Mouse (Mus musculus): ENCODE measurements at regions not wholly inside any gene's neighbourhood (a gene's known extent, or its start where the extent isn't known, plus 50 kb on each side); places are given as distances from the start of the nearest gene placed in this dataset.

DNA sequence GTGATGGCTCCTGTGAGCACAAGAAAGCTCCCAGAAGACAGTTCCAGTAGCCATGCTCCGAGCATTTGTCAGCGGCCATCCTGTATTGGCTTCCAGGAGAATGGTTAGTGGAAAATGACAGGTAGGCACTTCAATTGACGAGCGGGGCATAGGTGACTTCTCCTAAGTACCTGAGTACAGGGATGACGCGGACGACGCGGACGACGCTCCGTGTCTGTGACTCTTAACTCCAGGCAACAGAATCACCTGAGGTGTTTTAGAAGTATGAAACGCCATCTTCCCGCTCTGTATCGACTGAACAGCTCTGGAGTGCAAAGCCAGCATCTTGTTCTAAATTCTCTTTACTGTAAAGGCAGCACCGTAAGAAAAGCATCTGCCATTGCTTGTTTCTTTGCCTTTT, 68.4 kb upstream of the Tmco5 start:
- DNase-seq = no peak

DNA sequence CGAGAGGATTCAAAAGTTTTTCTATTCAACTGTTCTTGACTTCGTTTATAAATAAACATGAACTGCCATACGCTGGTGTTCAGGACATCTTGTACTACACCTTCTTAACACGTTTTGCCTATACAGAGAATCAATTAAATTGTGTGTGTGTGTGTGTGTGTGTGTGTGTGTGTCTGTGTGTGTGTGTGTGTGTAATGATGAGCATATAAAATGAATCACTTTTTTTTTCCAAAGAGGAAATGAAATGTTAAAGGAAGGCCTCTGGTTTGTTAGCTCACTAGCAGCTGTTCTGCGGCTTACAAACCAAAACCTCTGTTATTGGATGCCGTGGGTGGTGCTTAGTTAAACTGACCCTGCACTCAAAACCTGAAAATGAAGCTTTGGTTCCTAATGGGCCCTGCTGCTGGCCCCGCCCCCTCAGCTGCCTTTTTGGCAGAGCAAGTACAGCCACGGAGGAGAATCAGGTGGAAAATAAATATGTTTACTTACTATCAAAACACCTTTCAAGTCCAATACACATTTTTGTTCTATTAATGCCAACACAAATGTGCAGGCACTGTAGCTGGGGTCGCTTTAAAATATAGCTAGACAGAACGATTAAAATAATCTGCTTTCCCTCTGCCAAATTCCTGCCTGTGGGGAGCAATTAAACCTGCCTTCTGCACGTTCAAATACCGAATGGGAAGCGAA, 65.5 kb upstream of the Tmco5 start:
- DNase-seq = no peak

- no peak for DNase-seq
These were observed 65.0 kb upstream of the Tmco5 start for GRCm38 (mm10) chr2:116813559-116813895.

- DNase-seq = no peak
These were observed 61.4 kb upstream of the Tmco5 start for GRCm38 (mm10) chr2:116817134-116817533.

DNA sequence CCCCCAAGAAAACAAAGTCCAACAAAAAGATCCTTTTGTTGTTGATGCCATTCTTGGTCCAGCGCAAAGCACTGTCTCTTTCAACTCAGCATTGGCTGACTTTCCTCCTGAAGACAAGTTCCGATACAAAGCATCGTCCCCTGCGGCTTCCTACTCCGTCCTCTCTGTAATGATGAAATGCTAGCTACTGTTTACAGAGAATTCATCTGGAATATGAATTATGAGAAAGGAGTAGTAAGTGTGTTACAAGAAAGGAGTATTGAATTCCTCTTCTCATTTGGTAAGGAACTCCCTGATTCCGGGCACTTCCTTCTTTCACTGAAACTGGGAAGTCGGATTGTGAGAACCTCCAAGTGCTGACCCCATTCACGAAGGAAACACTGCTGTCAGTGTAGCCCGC, 60.9 kb upstream of the Tmco5 start:
- DNase-seq = no peak

DNA sequence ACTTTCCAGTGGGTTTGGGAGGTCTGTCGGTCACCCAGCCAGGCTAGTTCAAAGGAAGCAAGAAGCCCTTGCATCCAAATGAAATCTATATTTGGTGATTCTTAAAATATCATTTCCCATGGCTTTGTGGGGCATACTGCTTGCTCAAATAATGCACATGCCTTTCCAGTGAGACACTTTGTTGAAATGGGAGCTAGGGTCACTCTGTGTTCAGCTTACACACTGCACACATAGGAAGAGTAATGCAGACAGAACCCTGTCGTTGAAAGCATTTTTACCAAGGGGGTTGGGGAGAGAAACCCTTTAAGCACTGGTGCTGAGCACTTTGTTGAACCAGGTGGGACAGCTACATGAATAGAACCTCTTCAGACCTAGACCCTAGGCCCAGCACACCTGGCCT, 59.9 kb upstream of the Tmco5 start:
- no peak for DNase-seq

DNA sequence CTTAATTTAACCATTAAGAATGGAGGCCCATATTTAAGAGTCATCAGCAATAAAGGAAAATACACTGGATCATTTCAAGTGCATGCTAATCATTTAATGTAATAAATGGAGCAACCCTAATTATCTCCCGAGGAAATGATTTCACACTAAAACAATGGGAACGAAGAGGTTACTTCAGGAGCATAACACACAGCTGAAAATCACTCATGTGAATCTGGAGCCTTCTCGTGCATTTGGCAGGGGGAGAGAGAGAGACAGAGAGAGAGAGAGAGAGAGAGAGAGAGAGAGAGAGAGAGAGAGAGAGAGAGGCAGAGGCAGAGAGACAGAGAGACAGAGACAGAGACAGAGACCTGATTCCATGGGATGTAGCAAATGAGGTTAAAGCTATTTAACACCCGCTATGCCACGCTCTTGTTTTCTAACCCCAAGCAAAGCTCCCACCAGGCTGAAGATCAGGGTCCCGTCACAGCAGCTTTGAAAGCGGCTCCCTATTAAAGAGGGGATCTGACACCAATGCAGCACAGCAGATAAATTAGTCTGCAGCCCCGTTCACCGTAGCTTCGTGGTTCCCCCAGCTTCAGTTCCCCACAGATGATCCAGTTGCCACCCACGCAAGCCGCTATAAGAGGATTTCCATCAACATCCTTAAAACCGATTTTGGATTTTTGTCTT, 59.3 kb upstream of the Tmco5 start:
- no peak for DNase-seq

GRCm38 (mm10) chr2:116820831-116821745, 57.4 kb upstream of the Tmco5 start:
- peak in 1 of 2 experiments; percentile 1 for DNase-seq

Data from cerebellum, adult 18-20 months (tissue).